Mouse (Mus musculus) stomach, postnatal 0 days (tissue): ENCODE results near the gene G3bp1.

Experiments
- CTCF ChIP-seq: IDR thresholded peaks from 2 replicates; pipeline ENCODE4 v1.5.1; 2016; ENCODE audit warnings: antibody characterized with exemption, low read depth, mild to moderate bottlenecking, moderate library complexity
- EP300 ChIP-seq: optimal IDR thresholded peaks from 2 replicates; pipeline ENCODE3; 2016; ENCODE audit warnings: antibody characterized with exemption

GRCm38 (mm10) chr11:55460559-55461018 lies 8.9 kb upstream of the G3bp1 start:
- TF ChIP-seq EP300 (no peak), CTCF (peak; percentile 60)
